Mouse (Mus musculus) MEL (cell line): ENCODE data around the gene Csmd2. TPM values are rescaled to one million over a fixed set of nuclear protein-coding genes. Genes with fewer than 3 reads are reported as not detected.

Source experiments
- DNase-seq: peaks from one replicate; pipeline ENCODE4 v3.0.0; 2011; ENCODE audit warnings: low read depth, low spot score
- H3K27ac ChIP-seq: 2 replicates; pipeline ENCODE4 v1.5.1; 2012; ENCODE audit warnings: low read depth, mild to moderate bottlenecking, control low read depth, low read length, moderate library complexity; ENCODE audit not compliant: control insufficient read depth
- H3K27me3 ChIP-seq, 2 experiments: fragments of 150-350 bp in 1 of 2; sonication (generic) in 1 of 2; 2 replicates each; pipeline ENCODE4 v1.6.1; 2012; ENCODE audit warnings: low read length in 2 of 2, mild to moderate bottlenecking in 2 of 2, improper control_type of control experiment in 1 of 2, moderate library complexity in 1 of 2; ENCODE audit not compliant: insufficient read depth in 2 of 2, control insufficient read depth in 1 of 2
- H3K36me3 ChIP-seq, 2 experiments: 2 replicates each; pipeline ENCODE4 v1.6.1; 2012 to 2014; ENCODE audit warnings: low read length in 2 of 2, improper control_type of control experiment in 1 of 2, inconsistent platforms in 1 of 2, mild to moderate bottlenecking in 1 of 2; ENCODE audit not compliant: insufficient read depth in 2 of 2, control insufficient read depth in 1 of 2
- H3K4me1 ChIP-seq, 2 experiments: fragments of 150-350 bp in 1 of 2; sonication (generic) in 1 of 2; 2 replicates each; pipeline ENCODE4 v1.6.1; 2012; ENCODE audit warnings: low read length in 2 of 2, improper control_type of control experiment in 1 of 2, mild to moderate bottlenecking in 1 of 2; ENCODE audit not compliant: insufficient read depth in 2 of 2, control insufficient read depth in 1 of 2
- H3K4me3 ChIP-seq, 2 experiments: fragments of 150-350 bp in 1 of 2; sonication (generic) in 1 of 2; 2 replicates each; pipeline ENCODE4 v1.5.1; 2012; ENCODE audit warnings: low read depth in 2 of 2, low read length in 2 of 2, mild to moderate bottlenecking in 2 of 2, moderate library complexity in 2 of 2, control low read depth in 1 of 2, improper control_type of control experiment in 1 of 2; ENCODE audit not compliant: control insufficient read depth in 1 of 2, insufficient read depth in 1 of 2
- H3K79me2 ChIP-seq: 2 replicates; pipeline ENCODE4 v1.6.1; 2012; ENCODE audit warnings: mild to moderate bottlenecking, low read length, moderate library complexity; ENCODE audit not compliant: control insufficient read depth, poor library complexity, insufficient read depth
- H3K9ac ChIP-seq: 2 replicates; pipeline ENCODE4 v1.6.1; 2012; ENCODE audit warnings: low read depth, mild to moderate bottlenecking, control low read depth, low read length, moderate library complexity; ENCODE audit not compliant: control insufficient read depth, poor library complexity, severe bottlenecking
- H3K9me3 ChIP-seq: fragments of 150-350 bp; sonication (generic); replicated peaks from 2 replicates; pipeline ENCODE4 v1.6.1; 2012; ENCODE audit warnings: mild to moderate bottlenecking, low read length, improper control_type of control experiment, moderate library complexity; ENCODE audit not compliant: insufficient read depth
- BHLHE40 ChIP-seq: IDR thresholded peaks from 2 replicates; pipeline ENCODE4 v1.6.1; 2012; ENCODE audit warnings: low read depth, mild to moderate bottlenecking, inconsistent platforms, low read length, improper control_type of control experiment, borderline replicate concordance
- CTCF ChIP-seq, 3 experiments: IDR thresholded peaks in 2 of 3; conservative IDR thresholded peaks in 1 of 3; 2 replicates each; pipeline ENCODE4 v1.5.1; 2011 to 2012; ENCODE audit warnings: low read length in 3 of 3, low read depth in 2 of 3, mild to moderate bottlenecking in 2 of 3, improper control_type of control experiment in 1 of 3, inconsistent platforms in 1 of 3, mixed read lengths in 1 of 3, moderate library complexity in 1 of 3; ENCODE audit not compliant: control insufficient read depth in 1 of 3, insufficient read depth in 1 of 3, poor library complexity in 1 of 3, severe bottlenecking in 1 of 3
- E2F4 ChIP-seq: IDR thresholded peaks from 2 replicates; pipeline ENCODE4 v1.6.1; 2011; ENCODE audit warnings: low read depth, low read length, improper control_type of control experiment, borderline replicate concordance
- ELF1 ChIP-seq: IDR thresholded peaks from 2 replicates; pipeline ENCODE4 v1.6.1; 2014; ENCODE audit warnings: low read depth, mild to moderate bottlenecking, inconsistent platforms, low read length, improper control_type of control experiment, moderate library complexity
- EP300 ChIP-seq, 2 experiments: IDR thresholded peaks; 2 replicates each; pipeline ENCODE4 v1.6.1; 2011; ENCODE audit warnings: improper control_type of control experiment in 2 of 2, low read length in 2 of 2, low read depth in 1 of 2, mild to moderate bottlenecking in 1 of 2
- GABPA ChIP-seq: IDR thresholded peaks from 2 replicates; pipeline ENCODE4 v1.6.1; 2012; ENCODE audit warnings: low read depth, mild to moderate bottlenecking, inconsistent platforms, low read length, improper control_type of control experiment, moderate library complexity
- GATA1 ChIP-seq: IDR thresholded peaks from 2 replicates; pipeline ENCODE4 v1.6.1; 2011; ENCODE audit warnings: low read depth, low read length, improper control_type of control experiment
- HCFC1 ChIP-seq: IDR thresholded peaks from 2 replicates; pipeline ENCODE4 v1.6.1; 2012; ENCODE audit warnings: low read depth, mild to moderate bottlenecking, inconsistent platforms, low read length, improper control_type of control experiment, moderate library complexity
- JUND ChIP-seq: IDR thresholded peaks from 2 replicates; pipeline ENCODE4 v1.6.1; 2011; ENCODE audit warnings: low read depth, mild to moderate bottlenecking, improper control_type of control experiment, low read length
- KAT2A ChIP-seq: conservative IDR thresholded peaks from 2 replicates; pipeline ENCODE4 v1.6.1; 2012; ENCODE audit warnings: low read depth, low read length, improper control_type of control experiment, inconsistent platforms
- MAFK ChIP-seq: IDR thresholded peaks from 2 replicates; pipeline ENCODE4 v1.6.1; 2011; ENCODE audit warnings: low read depth, mild to moderate bottlenecking, low read length, improper control_type of control experiment, borderline replicate concordance
- MAZ ChIP-seq: IDR thresholded peaks from 2 replicates; pipeline ENCODE4 v1.6.1; 2012; ENCODE audit warnings: low read depth, mild to moderate bottlenecking, inconsistent platforms, low read length, improper control_type of control experiment
- MEF2A ChIP-seq: IDR thresholded peaks from 2 replicates; pipeline ENCODE4 v1.6.1; 2014; ENCODE audit warnings: low read depth, mild to moderate bottlenecking, inconsistent platforms, low read length, improper control_type of control experiment; ENCODE audit not compliant: poor library complexity, insufficient replicate concordance, severe bottlenecking; ENCODE audit errors: extremely low read depth
- MYB ChIP-seq: IDR thresholded peaks from 2 replicates; pipeline ENCODE4 v1.6.1; 2011; ENCODE audit warnings: mild to moderate bottlenecking, low read depth, low read length, improper control_type of control experiment
- NELFE ChIP-seq: IDR thresholded peaks from 2 replicates; pipeline ENCODE4 v1.6.1; 2011; ENCODE audit warnings: low read depth, low read length, improper control_type of control experiment
- NRF1 ChIP-seq: IDR thresholded peaks from 2 replicates; pipeline ENCODE4 v1.6.1; 2014; ENCODE audit warnings: low read depth, mild to moderate bottlenecking, inconsistent platforms, low read length, improper control_type of control experiment, moderate library complexity; ENCODE audit not compliant: poor library complexity, insufficient read depth, severe bottlenecking
- POLR2A ChIP-seq, 2 experiments: IDR thresholded peaks; 2 replicates each; pipeline ENCODE4 v1.6.1; 2011 to 2012; ENCODE audit warnings: low read length in 2 of 2, mild to moderate bottlenecking in 2 of 2, control low read depth in 1 of 2, improper control_type of control experiment in 1 of 2, low read depth in 1 of 2, moderate library complexity in 1 of 2; ENCODE audit not compliant: control insufficient read depth in 1 of 2, insufficient read depth in 1 of 2, poor library complexity in 1 of 2
- POLR2AphosphoS5 ChIP-seq: IDR thresholded peaks from 2 replicates; pipeline ENCODE4 v1.6.1; 2012; ENCODE audit warnings: low read depth, borderline replicate concordance, mild to moderate bottlenecking, inconsistent platforms, low read length, moderate library complexity, mixed read lengths
- RCOR1 ChIP-seq: IDR thresholded peaks from 2 replicates; pipeline ENCODE4 v1.6.1; 2012; ENCODE audit warnings: low read depth, mild to moderate bottlenecking, inconsistent platforms, low read length, improper control_type of control experiment
- SIN3A ChIP-seq: IDR thresholded peaks from 2 replicates; pipeline ENCODE4 v1.6.1; 2012; ENCODE audit warnings: low read length, improper control_type of control experiment, inconsistent platforms
- TBP ChIP-seq: IDR thresholded peaks from 2 replicates; pipeline ENCODE4 v1.8.0; 2011; ENCODE audit warnings: low read depth, low read length, improper control_type of control experiment
- UBTF ChIP-seq: IDR thresholded peaks from 2 replicates; pipeline ENCODE4 v1.6.1; 2012; ENCODE audit warnings: low read depth, mild to moderate bottlenecking, inconsistent platforms, low read length, improper control_type of control experiment, moderate library complexity, borderline replicate concordance; ENCODE audit not compliant: insufficient read depth
- USF1 ChIP-seq: IDR thresholded peaks from 2 replicates; pipeline ENCODE4 v1.6.1; 2014; ENCODE audit warnings: low read depth, mild to moderate bottlenecking, inconsistent platforms, low read length, improper control_type of control experiment, moderate library complexity
- USF2 ChIP-seq, 2 experiments: IDR thresholded peaks; 2 replicates each; pipeline ENCODE4 v1.6.1; 2011 to 2012; ENCODE audit warnings: improper control_type of control experiment in 2 of 2, low read length in 2 of 2, borderline replicate concordance in 1 of 2, inconsistent platforms in 1 of 2, low read depth in 1 of 2, mild to moderate bottlenecking in 1 of 2; ENCODE audit not compliant: insufficient read depth in 1 of 2
- ZC3H11A ChIP-seq: IDR thresholded peaks from 2 replicates; pipeline ENCODE4 v1.6.1; 2012; ENCODE audit warnings: low read depth, mild to moderate bottlenecking, inconsistent platforms, low read length, improper control_type of control experiment
- ZMIZ1 ChIP-seq: IDR thresholded peaks from 2 replicates; pipeline ENCODE4 v1.6.1; 2012; ENCODE audit warnings: low read depth, mild to moderate bottlenecking, inconsistent platforms, low read length, improper control_type of control experiment, moderate library complexity
- polyA plus RNA-seq, 2 experiments: library from polyadenylated mRNA; stranded (reverse) in 1 of 2; unstranded in 1 of 2; fragments of >175 nt in 1 of 2; fragments of >200 nt in 1 of 2; gene quantifications; 2 replicates each; pipeline versions ENCODE4 v1.2.1 to v1.2.4; 2012; ENCODE audit warnings: low replicate concordance in 2 of 2, low read depth in 1 of 2; ENCODE audit not compliant: insufficient read length in 2 of 2, insufficient read depth in 1 of 2, missing spikeins in 1 of 2
- total RNA-seq: library from RNA; depleted of rRNA; stranded (reverse); fragments of 300-350 nt; gene quantifications from 2 replicates; pipeline ENCODE4 v1.2.3, GENCODE M21; 2012

Csmd2 gene
- total and polyA plus RNA-seq, 3 experiments: not detected

DNA sequence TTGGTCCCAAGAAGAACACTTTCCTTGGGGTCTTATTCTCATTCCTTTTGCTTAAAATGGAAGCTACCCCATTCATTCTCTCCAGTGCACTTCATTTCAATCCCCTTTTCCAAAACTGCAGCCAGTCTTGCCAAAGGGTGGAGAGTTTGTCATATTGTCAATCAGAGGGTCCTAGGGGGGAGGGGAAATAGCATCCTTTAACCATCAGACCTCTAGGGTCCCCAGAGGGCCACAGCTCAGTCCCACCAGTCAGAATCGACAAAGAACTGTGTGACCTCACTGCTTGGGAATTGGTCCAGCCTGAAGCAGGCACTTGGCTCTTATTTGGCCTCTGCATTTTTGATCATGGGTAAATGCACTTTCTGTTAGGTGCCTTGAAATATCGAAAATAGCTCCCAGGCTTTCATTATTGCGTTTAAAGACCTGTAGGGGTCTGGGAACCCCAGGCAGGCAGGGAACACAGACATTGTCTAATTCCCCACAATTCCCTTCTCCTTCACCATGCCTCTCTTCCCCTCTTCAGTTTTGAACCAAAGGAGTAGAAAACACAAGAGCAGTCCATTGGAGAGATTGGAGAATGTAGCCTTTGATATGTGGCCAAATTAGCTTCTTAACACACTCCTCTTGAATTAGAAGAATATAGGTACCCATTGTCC is 17.3 kb downstream of the Csmd2 start:
- no peaks in the 10 kb centered on the region for H3K27me3 ChIP-seq
- TF ChIP-seq USF2 (IDR thresholded peaks at IDR 0.05; ENCODE audit: borderline replicate concordance in 1 of 2, insufficient read depth in 1 of 2, low read depth in 1 of 2, low read length in 2 of 2) (no peak), RCOR1 (no peak), JUND (no peak), ZC3H11A (no peak), ZMIZ1 (no peak), MAFK (no peak), TBP (no peak), E2F4 (no peak), POLR2AphosphoS5 (no peak), POLR2A (IDR thresholded peaks at IDR 0.05; ENCODE audit: control insufficient read depth in 1 of 2, insufficient read depth in 1 of 2, low read depth in 1 of 2, low read length in 2 of 2, poor library complexity in 1 of 2) (no peak), CTCF (IDR thresholded peaks at IDR 0.05 in 2 of 3, conservative IDR thresholded peaks at IDR 0.05 in 1 of 3; ENCODE audit: control insufficient read depth in 1 of 3, insufficient read depth in 1 of 3, low read depth in 2 of 3, low read length in 3 of 3, poor library complexity in 1 of 3, severe bottlenecking in 1 of 3) (no peak), USF1 (no peak), MEF2A (no peak), NRF1 (no peak), HCFC1 (no peak), GABPA (no peak), ELF1 (no peak), NELFE (no peak), SIN3A (no peak)
- H3K79me2 ChIP-seq: no peaks in the 10 kb centered on the region
- H3K9me3 ChIP-seq: no peaks in the 10 kb centered on the region
- H3K4me3 ChIP-seq: no peak overlapping the region
- no peaks in the 10 kb centered on the region for H3K4me1 ChIP-seq
- H3K36me3 ChIP-seq: no peaks in the 10 kb centered on the region
- no peak for DNase-seq
- no peak overlapping the region for H3K9ac ChIP-seq
- H3K27ac ChIP-seq: no peak overlapping the region

DNA sequence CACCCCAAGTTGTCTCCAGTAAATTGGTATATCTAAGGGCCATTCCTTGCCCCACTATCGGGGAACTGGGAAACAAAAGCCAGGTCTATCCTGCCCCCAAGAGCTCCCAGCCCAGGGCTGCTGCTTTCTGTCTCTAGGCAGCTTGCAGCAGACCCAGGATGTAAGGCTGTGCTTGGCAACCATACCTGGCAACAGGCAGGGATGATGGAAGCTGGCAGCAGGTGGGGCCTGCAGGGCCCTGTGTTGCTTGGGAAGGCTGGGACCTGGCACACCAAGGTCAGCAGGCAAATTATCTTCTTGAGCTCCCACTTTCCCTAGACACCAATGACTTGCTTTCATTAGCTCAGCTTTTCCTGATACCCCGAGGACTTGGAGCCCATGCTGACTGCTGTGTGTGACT is 31.8 kb downstream of the Csmd2 start:
- H3K27ac ChIP-seq: no peak overlapping the region
- H3K36me3 ChIP-seq: no peaks in the 10 kb centered on the region
- H3K4me1 ChIP-seq: no peaks in the 10 kb centered on the region
- DNase-seq: no peak
- no peak overlapping the region for H3K4me3 ChIP-seq
- no peak overlapping the region for H3K9ac ChIP-seq
- H3K9me3 ChIP-seq: no peaks in the 10 kb centered on the region
- TF ChIP-seq POLR2A (IDR thresholded peaks at IDR 0.05; ENCODE audit: control insufficient read depth in 1 of 2, insufficient read depth in 1 of 2, low read depth in 1 of 2, low read length in 2 of 2, poor library complexity in 1 of 2): no peak
- TF ChIP-seq E2F4: no peak
- TF ChIP-seq NELFE: no peak
- no peak for TF ChIP-seq MYB
- no peak for TF ChIP-seq NRF1
- TF ChIP-seq RCOR1: no peak
- TF ChIP-seq HCFC1: no peak
- no peak for TF ChIP-seq SIN3A
- no peak for TF ChIP-seq USF1
- no peak for TF ChIP-seq ELF1
- TF ChIP-seq UBTF: no peak
- no peak for TF ChIP-seq MAZ
- TF ChIP-seq GATA1: no peak
- no peak for TF ChIP-seq EP300 (IDR thresholded peaks at IDR 0.05; ENCODE audit: low read depth in 1 of 2, low read length in 2 of 2)
- no peak for TF ChIP-seq KAT2A
- TF ChIP-seq BHLHE40: no peak
- H3K27me3 ChIP-seq: no peaks in the 10 kb centered on the region
- no peaks in the 10 kb centered on the region for H3K79me2 ChIP-seq
